Mouse (Mus musculus) hindbrain, embryonic 15.5 days (tissue): ENCODE results near the gene Cwc22. TPM values are rescaled to one million over a fixed set of nuclear protein-coding genes. Genes with fewer than 3 reads are reported as not detected.
"Not testable (repeated sequence)": the region's sequence is repeated elsewhere in the genome, so short reads cannot be mapped to it uniquely, and the experiment has no call there.

Experiments used
- ATAC-seq: fragments of 200-750 bp; cut with Nextera tagmentation; 2 replicates; pipeline ENCODE4 v1.8.0; 2017; ENCODE audit warnings: low read depth, moderate number of reproducible peaks, moderate TSS enrichment; ENCODE audit not compliant: low FRiP score
- H3K27ac ChIP-seq: fragments of 300-500 bp; sonication (generic); replicated peaks from 2 replicates; pipeline ENCODE4 v1.5.1; 2015; ENCODE audit warnings: mild to moderate bottlenecking, inconsistent platforms
- H3K27me3 ChIP-seq: fragments of 300-500 bp; sonication (generic); 2 replicates; pipeline ENCODE4 v1.6.1; 2015; ENCODE audit warnings: control low read depth, inconsistent platforms
- H3K36me3 ChIP-seq: fragments of 300-500 bp; sonication (generic); 2 replicates; pipeline ENCODE4 v1.6.1; 2015; ENCODE audit warnings: control low read depth, inconsistent platforms
- H3K4me1 ChIP-seq: fragments of 300-500 bp; sonication (generic); replicated peaks from 2 replicates; pipeline ENCODE4 v1.6.1; 2015; ENCODE audit warnings: control low read depth, inconsistent platforms
- H3K4me2 ChIP-seq: fragments of 300-500 bp; sonication (generic); 2 replicates; pipeline ENCODE4 v1.6.1; 2015; ENCODE audit warnings: moderate library complexity, mild to moderate bottlenecking, inconsistent platforms
- H3K4me3 ChIP-seq: fragments of 300-500 bp; sonication (generic); 2 replicates; pipeline ENCODE4 v1.5.1; 2015; ENCODE audit warnings: mild to moderate bottlenecking, inconsistent platforms
- H3K9ac ChIP-seq: fragments of 300-500 bp; sonication (generic); 2 replicates; pipeline ENCODE4 v1.6.1; 2015; ENCODE audit warnings: inconsistent platforms
- H3K9me3 ChIP-seq: fragments of 300-500 bp; sonication (generic); 2 replicates; pipeline ENCODE4 v1.6.1; 2016; ENCODE audit warnings: control low read depth, inconsistent platforms
- WGBS: fragments of 180-500 bp; shearing (Covaris S2); methylation state at CpG from one replicate; pipeline ENCODE4 v1.1.7; 2015; 5-methylcytosine and 5-hydroxymethylcytosine counted together
- polyA plus RNA-seq: library from polyadenylated mRNA; unstranded; fragments of >200 nt; fragmentation: Nextera tagmentation; extraction: Ambion mirVana; gene quantifications from 2 replicates; pipeline ENCODE4 v1.2.1, GENCODE M21; 2015

The Cwc22 gene
- polyA plus RNA-seq, 1 experiment from 2014 or later, result 16.4 TPM

DNA sequence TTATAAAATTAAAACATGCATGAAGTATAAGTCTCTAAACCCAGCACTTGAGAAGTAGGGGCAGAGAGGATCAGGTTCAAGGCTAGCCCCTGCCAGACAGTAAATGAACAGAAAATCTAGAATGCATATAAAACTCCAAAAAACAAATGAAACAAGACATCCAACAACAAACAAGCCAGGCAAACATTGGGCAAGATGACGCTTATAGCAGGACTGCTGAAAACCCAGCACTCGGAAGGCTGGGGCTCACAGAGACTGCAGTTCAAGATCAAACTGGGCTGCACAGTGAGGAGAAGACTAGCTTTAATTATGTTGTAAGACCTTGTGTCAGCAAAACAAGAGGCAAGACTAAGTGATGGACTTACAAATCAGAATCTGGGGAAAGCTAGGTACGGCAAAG, 43.1 kb downstream of the Cwc22 start:
- Histone ChIP-seq H3K27ac (no peak overlapping the region), H3K4me3 (no peak overlapping the region), H3K4me1 (no peaks in the 10 kb centered on the region), H3K9me3 (no peaks in the 10 kb centered on the region), H3K27me3 (no peaks in the 10 kb centered on the region), H3K36me3 (peaks cover 64% of the 10 kb centered on the region), H3K4me2 (no peak overlapping the region), H3K9ac (no peak overlapping the region)
- no peak for ATAC-seq
- WGBS, result 96% methylated on average over 3 of the region's 3 CpGs

DNA sequence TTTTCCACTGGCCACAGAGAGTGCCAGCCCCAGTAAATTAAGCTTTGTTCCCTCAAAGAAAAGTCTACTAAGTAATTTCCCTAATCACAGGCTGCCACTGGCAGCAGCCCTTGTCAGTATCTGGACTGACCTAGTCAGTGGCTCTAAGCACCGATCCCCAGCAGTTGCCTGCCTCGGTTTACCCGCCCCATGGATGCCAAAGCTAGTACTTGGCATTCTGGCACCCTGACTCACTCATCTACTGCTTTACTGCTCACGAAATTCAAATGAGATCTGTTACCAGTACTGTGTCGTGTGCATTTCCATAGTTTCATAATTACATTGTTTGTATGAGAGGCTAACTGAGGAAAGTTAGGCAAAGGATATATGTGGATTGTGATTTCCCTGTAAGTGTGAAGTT, 44.9 kb downstream of the Cwc22 start:
- Histone ChIP-seq H3K9ac (no peak overlapping the region), H3K4me1 (no peaks in the 10 kb centered on the region), H3K27me3 (no peaks in the 10 kb centered on the region), H3K9me3 (no peaks in the 10 kb centered on the region), H3K36me3 (peaks cover 69% of the 10 kb centered on the region), H3K4me3 (no peak overlapping the region), H3K4me2 (no peak overlapping the region), H3K27ac (no peak overlapping the region)
- ATAC-seq, result no peak
- 95% methylated on average over 5 of the region's 5 CpGs for WGBS

DNA sequence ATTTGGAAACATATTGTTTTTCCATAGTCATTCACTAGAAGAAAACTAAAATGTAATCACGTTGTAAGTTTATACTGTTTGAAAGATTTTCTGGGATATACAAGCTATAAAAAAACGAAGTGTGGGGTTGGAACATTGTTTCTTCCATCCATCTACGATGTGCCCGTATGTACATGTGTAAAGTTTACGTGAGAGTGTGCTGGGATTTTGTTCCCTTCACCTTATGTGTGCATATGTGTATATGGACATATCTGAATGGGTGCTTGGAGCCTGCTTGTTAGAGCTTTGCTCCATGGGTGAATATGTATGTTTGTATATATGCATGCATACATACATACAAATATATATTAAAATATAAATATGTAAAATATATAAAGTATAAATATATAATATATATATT, 45.4 kb downstream of the Cwc22 start:
- H3K27me3 ChIP-seq, result no peaks in the 10 kb centered on the region
- H3K27ac ChIP-seq, result no peak overlapping the region
- no peak overlapping the region for H3K4me2 ChIP-seq
- H3K36me3 ChIP-seq, result peaks cover 66% of the 10 kb centered on the region
- 97% methylated on average over 5 of the region's 5 CpGs for WGBS
- no peaks in the 10 kb centered on the region for H3K9me3 ChIP-seq
- H3K4me3 ChIP-seq, result no peak overlapping the region
- no peak for ATAC-seq
- no peaks in the 10 kb centered on the region for H3K4me1 ChIP-seq
- H3K9ac ChIP-seq, result no peak overlapping the region

GRCm38 (mm10) chr2:77900111-77900510, 46.1 kb downstream of the Cwc22 start:
- no peaks in the 10 kb centered on the region for H3K9me3 ChIP-seq
- H3K27ac ChIP-seq, result no peak overlapping the region
- peaks cover 62% of the 10 kb centered on the region for H3K36me3 ChIP-seq
- ATAC-seq, result no peak
- no peak overlapping the region for H3K4me3 ChIP-seq
- H3K4me2 ChIP-seq, result no peak overlapping the region
- H3K4me1 ChIP-seq, result no peaks in the 10 kb centered on the region
- no peak overlapping the region for H3K9ac ChIP-seq
- no peaks in the 10 kb centered on the region for H3K27me3 ChIP-seq
- WGBS, result 84% methylated on average over 2 of the region's 2 CpGs

DNA sequence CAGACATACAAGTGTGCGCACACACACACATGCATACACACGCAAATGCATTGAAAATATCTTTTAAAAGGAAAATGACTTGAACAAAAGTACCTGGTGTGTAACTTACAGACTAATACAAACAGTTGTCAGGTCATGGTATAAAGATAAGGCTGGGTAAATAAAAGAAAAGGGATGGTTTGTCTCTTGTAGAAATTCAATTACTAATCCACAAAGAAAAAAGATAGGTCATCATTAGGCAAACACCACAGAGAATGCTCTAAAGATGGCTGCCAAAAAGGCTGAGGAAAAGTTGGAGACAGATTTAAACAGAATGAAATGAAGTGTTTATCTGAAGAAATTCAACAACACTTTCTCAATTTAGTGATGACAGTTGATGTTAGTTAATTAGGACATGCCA, 47.7 kb downstream of the Cwc22 start:
- Histone ChIP-seq H3K4me3 (no peak overlapping the region), H3K36me3 (peaks cover 54% of the 10 kb centered on the region), H3K4me2 (no peak overlapping the region), H3K9ac (no peak overlapping the region), H3K4me1 (no peaks in the 10 kb centered on the region), H3K9me3 (no peaks in the 10 kb centered on the region), H3K27me3 (no peaks in the 10 kb centered on the region), H3K27ac (no peak overlapping the region)
- 92% methylated on average over 2 of the region's 2 CpGs for WGBS
- no peak for ATAC-seq

DNA sequence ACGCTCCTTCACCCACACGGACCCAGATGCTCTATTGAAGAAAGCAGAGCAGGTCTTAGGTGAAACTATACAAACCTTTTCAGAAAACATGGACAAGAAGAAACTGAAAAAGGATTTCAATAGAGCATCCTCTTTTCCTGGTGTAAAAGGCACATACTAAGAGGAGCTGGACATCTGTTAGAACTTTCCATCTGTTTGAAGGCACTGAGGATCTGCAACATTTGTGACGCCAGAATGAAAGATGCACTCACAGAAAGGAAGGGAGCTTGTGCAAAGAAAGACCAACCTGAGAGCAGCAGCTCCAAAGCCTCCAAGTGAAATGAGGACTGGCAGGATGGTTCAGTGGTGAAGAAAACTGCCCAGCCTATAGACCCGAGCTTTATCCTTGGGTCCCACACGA, 48.2 kb downstream of the Cwc22 start:
- 87% methylated on average over 5 of the region's 5 CpGs for WGBS
- no peak for ATAC-seq
- H3K27me3 ChIP-seq, result no peaks in the 10 kb centered on the region
- no peak overlapping the region for H3K4me3 ChIP-seq
- no peak overlapping the region for H3K9ac ChIP-seq
- no peaks in the 10 kb centered on the region for H3K9me3 ChIP-seq
- no peaks in the 10 kb centered on the region for H3K4me1 ChIP-seq
- H3K27ac ChIP-seq, result no peak overlapping the region
- H3K4me2 ChIP-seq, result no peak overlapping the region
- H3K36me3 ChIP-seq, result peaks cover 52% of the 10 kb centered on the region

GRCm38 (mm10) chr2:77897558-77897899, 48.6 kb downstream of the Cwc22 start:
- no peaks in the 10 kb centered on the region for H3K4me1 ChIP-seq
- ATAC-seq, result no peak
- H3K4me3 ChIP-seq, result no peak overlapping the region
- 81% methylated on average over 3 of the region's 3 CpGs for WGBS
- H3K4me2 ChIP-seq, result no peak overlapping the region
- H3K27me3 ChIP-seq, result no peaks in the 10 kb centered on the region
- H3K9me3 ChIP-seq, result no peaks in the 10 kb centered on the region
- peaks cover 54% of the 10 kb centered on the region for H3K36me3 ChIP-seq
- no peak overlapping the region for H3K27ac ChIP-seq
- H3K9ac ChIP-seq, result no peak overlapping the region

GRCm38 (mm10) chr2:77896843-77897557, 49.2 kb downstream of the Cwc22 start:
- 93% methylated on average over 12 of the region's 12 CpGs for WGBS
- H3K4me2 ChIP-seq, result no peak overlapping the region
- peaks cover 52% of the 10 kb centered on the region for H3K36me3 ChIP-seq
- no peaks in the 10 kb centered on the region for H3K4me1 ChIP-seq
- no peak overlapping the region for H3K27ac ChIP-seq
- ATAC-seq, result no peak
- H3K9ac ChIP-seq, result no peak overlapping the region
- no peaks in the 10 kb centered on the region for H3K9me3 ChIP-seq
- no peaks in the 10 kb centered on the region for H3K27me3 ChIP-seq
- H3K4me3 ChIP-seq, result no peak overlapping the region

- H3K4me2 ChIP-seq, H3K27ac ChIP-seq, ATAC-seq, H3K27me3 ChIP-seq, H3K4me1 ChIP-seq, H3K4me3 ChIP-seq, H3K9ac ChIP-seq, H3K9me3 ChIP-seq: not testable (repeated sequence)
- H3K36me3 ChIP-seq, result peaks cover 49% of the 10 kb centered on the region
- 96% methylated on average over 16 of the region's 16 CpGs for WGBS
Observed at GRCm38 (mm10) chr2:77895906-77896570, 50.1 kb downstream of the Cwc22 start.

DNA sequence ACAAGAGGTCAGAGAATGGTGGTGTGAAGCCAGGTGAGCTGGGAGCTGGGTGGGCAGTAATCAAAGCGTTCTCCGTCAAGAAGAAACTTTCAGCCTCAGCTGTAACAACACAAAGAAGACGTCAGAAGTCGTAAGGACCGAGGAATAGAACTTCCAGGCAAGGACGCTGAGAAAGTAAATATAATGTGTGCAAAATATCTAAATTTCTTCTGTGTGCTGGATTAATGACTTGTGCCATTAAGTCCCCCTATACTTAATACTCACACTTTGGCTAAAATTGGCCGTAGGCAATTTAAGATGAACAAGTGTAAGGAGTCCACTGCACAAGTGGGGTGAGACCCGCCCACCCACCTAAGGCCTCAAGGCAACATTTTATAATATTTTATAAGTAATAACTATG, 51.3 kb downstream of the Cwc22 start:
- WGBS, result 98% methylated on average over 8 of the region's 8 CpGs
- no peak overlapping the region for H3K9ac ChIP-seq
- ATAC-seq, result no peak

DNA sequence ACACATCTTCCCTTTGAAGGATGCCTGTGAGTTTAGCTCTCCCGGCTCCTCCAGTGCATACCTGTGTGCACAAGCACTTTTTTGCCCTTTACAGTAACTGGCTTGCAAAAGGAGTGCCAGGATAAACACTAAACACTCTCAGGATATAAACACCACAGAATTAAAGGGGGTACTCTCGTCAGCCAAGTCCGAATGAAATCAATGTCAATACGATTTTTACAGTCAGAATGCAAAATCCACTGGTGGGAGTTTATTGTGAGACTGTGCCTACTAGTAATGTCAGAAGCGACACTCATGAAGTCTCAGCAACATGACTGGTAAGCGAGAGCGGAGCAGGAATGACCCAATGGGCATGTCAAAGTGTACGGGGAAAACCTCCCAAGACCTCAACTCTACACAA, 52.7 kb downstream of the Cwc22 start:
- 96% methylated on average over 8 of the region's 8 CpGs for whole genome bisulfite sequencing
- peaks cover 34% of the 10 kb centered on the region for H3K36me3 ChIP-seq
- no peaks in the 10 kb centered on the region for H3K9me3 ChIP-seq
- H3K4me2 ChIP-seq, result no peak overlapping the region
- no peak for ATAC-seq
- no peak overlapping the region for H3K9ac ChIP-seq
- H3K4me1 ChIP-seq, result no peaks in the 10 kb centered on the region
- H3K27ac ChIP-seq, result no peak overlapping the region
- no peaks in the 10 kb centered on the region for H3K27me3 ChIP-seq
- H3K4me3 ChIP-seq, result no peak overlapping the region

More for the DNA sequence above, 51.3 kb downstream of the Cwc22 start:
- Histone ChIP-seq H3K27ac (no peak overlapping the region), H3K27me3 (no peaks in the 10 kb centered on the region), H3K36me3 (peaks cover 47% of the 10 kb centered on the region), H3K4me2 (no peak overlapping the region), H3K9me3 (no peaks in the 10 kb centered on the region), H3K4me1 (no peaks in the 10 kb centered on the region), H3K4me3 (no peak overlapping the region)

GRCm38 (mm10) chr2:77892573-77892972, 53.6 kb downstream of the Cwc22 start:
- ATAC-seq, result no peak

More at GRCm38 (mm10) chr2:77892573-77892972, 53.6 kb downstream of the Cwc22 start:
- H3K4me1 ChIP-seq, result no peaks in the 10 kb centered on the region
- no peak overlapping the region for H3K4me3 ChIP-seq
- H3K9me3 ChIP-seq, result no peaks in the 10 kb centered on the region
- no peak overlapping the region for H3K9ac ChIP-seq
- peaks cover 25% of the 10 kb centered on the region for H3K36me3 ChIP-seq
- no peak overlapping the region for H3K4me2 ChIP-seq
- H3K27me3 ChIP-seq, result no peaks in the 10 kb centered on the region
- no peak overlapping the region for H3K27ac ChIP-seq
- 93% methylated on average over 4 of the region's 4 CpGs for WGBS
